Mouse (Mus musculus) cerebellum, adult 9-11 months (tissue): ENCODE measurements around the gene Scgb2b7.
"Not testable (repeated sequence)": the region's sequence is repeated elsewhere in the genome, so short reads cannot be mapped to it uniquely, and the experiment has no call there.

ENCODE experiments used
- DNase-seq: peaks from one replicate; pipeline ENCODE4 v3.0.0; 2022

Gene Scgb2b7

DNA sequence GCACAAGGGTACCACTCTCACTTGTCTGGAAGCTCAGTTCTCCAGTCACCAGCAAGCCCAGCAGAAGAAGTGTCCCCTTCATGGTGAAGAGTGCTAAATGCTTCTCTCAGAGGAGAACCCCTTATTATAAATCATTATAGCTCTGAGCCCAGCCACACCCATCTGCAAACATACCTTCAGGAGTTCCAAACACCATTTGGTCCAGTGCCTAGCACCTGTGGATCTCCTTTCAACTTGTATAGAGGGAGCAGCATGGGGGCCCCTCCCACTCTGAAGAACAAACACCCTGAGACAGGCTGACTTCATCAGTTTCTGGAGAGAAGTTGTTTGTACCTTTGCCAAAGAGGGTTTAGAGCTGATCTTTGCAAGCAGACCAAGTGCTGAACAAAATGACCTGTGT lies at the start of gene Scgb2b7:
Gene Scgb2b7, minus strand, starts transcription at position 101 of the 400 bp plus-strand sequence.
- not testable (repeated sequence) for DNase-seq

DNA sequence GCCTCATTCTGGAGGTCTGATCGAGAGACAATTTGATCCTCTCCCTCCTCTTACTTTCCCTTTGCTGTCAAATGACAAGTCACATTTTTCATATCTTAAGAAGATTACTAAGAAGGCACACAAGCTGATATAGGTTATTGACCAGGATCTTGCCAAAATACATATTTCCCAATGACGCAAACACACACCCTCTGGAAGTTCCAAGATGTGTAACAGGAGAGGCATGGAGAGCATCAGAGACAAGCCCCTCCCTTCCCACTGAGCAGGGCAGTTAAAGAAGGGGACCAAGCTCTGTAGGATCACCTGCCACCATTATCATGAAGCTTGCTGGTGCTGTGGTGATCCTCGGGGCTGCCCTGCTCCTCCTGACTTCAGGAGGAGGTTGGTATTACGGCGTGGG lies 6.8 kb upstream of the Scgb2b7 start, which contains the start of gene Scgb1b7:
Gene Scgb1b7, plus strand, starts transcription at position 301 of the 400 bp plus-strand sequence.
- not testable (repeated sequence) for DNase-seq
